Mouse (Mus musculus) midbrain, postnatal 0 days (tissue): ENCODE measurements around the gene Nde1. TPM values are rescaled to one million over a fixed set of nuclear protein-coding genes. Genes with fewer than 3 reads are reported as not detected.

Experiments used
- ATAC-seq: fragments of 200-750 bp; cut with Nextera tagmentation; 2 replicates; pipeline ENCODE4 v1.8.0; 2017; ENCODE audit warnings: moderate number of reproducible peaks, mild to moderate bottlenecking, moderate TSS enrichment, moderate library complexity; ENCODE audit not compliant: low FRiP score
- DNase-seq: peaks from one replicate; pipeline ENCODE4 v3.0.0-alpha.2; 2015; ENCODE audit warnings: low spot score
- H3K27ac ChIP-seq: fragments of 300-500 bp; sonication (generic); 2 replicates; pipeline ENCODE4 v1.5.1; 2014; ENCODE audit warnings: low read depth, mild to moderate bottlenecking, low read length, mixed read lengths
- H3K27me3 ChIP-seq: fragments of 300-500 bp; sonication (generic); 2 replicates; pipeline ENCODE4 v1.6.1; 2014; ENCODE audit warnings: low read length, control low read depth, mixed read lengths; ENCODE audit not compliant: insufficient read depth
- H3K36me3 ChIP-seq: fragments of 300-500 bp; sonication (generic); 2 replicates; pipeline ENCODE4 v1.6.1; 2014; ENCODE audit warnings: low read length, control low read depth, mixed read lengths; ENCODE audit not compliant: insufficient read depth
- H3K4me1 ChIP-seq: fragments of 300-500 bp; sonication (generic); 2 replicates; pipeline ENCODE4 v1.6.1; 2014; ENCODE audit warnings: mild to moderate bottlenecking, control low read depth, antibody characterized with exemption, low read length, mixed read lengths; ENCODE audit not compliant: insufficient read depth
- H3K4me2 ChIP-seq: fragments of 300-500 bp; sonication (generic); 2 replicates; pipeline ENCODE4 v1.6.1; 2014; ENCODE audit warnings: low read depth, mild to moderate bottlenecking, low read length, mixed read lengths; ENCODE audit not compliant: poor library complexity, severe bottlenecking
- H3K4me3 ChIP-seq: fragments of 300-500 bp; sonication (generic); 2 replicates; pipeline ENCODE4 v1.5.1; 2014; ENCODE audit warnings: low read depth, mild to moderate bottlenecking, low read length, moderate library complexity
- H3K9ac ChIP-seq: fragments of 300-500 bp; sonication (generic); replicated peaks from 2 replicates; pipeline ENCODE4 v1.6.1; 2014; ENCODE audit warnings: mild to moderate bottlenecking, low read length, moderate library complexity, mixed read lengths; ENCODE audit not compliant: poor library complexity, severe bottlenecking
- H3K9me3 ChIP-seq: fragments of 300-500 bp; sonication (generic); 2 replicates; pipeline ENCODE4 v1.6.1; 2016; ENCODE audit warnings: low read length, control low read depth
- CTCF ChIP-seq: IDR thresholded peaks from 2 replicates; pipeline ENCODE4 v1.5.1; 2016; ENCODE audit warnings: antibody characterized with exemption, mild to moderate bottlenecking
- WGBS: fragments of 180-500 bp; shearing (Covaris S2); extraction: QIAGEN DNeasy Blood & Tissue Kit; methylation state at CpG from one replicate; pipeline ENCODE4 v1.1.7; 2014; 5-methylcytosine and 5-hydroxymethylcytosine counted together
- polyA plus RNA-seq: library from polyadenylated mRNA; unstranded; fragments of >200 nt; fragmentation: Nextera tagmentation; extraction: Ambion mirVana; gene quantifications from 2 replicates; pipeline ENCODE4 v1.2.1, GENCODE M21; 2015
- total RNA-seq: library from RNA; depleted of rRNA; stranded (reverse); fragments of >200 nt; gene quantifications from 2 replicates; pipeline ENCODE4 v1.2.3, GENCODE M21; 2014

The Nde1 gene
- total and polyA plus RNA-seq, 2 experiments from 2014 or later, result 10.7 to 14.6 TPM

GRCm38 (mm10) chr16:14124709-14125108 is 38.4 kb upstream of the Nde1 start:
- Histone ChIP-seq H3K9ac (no peak overlapping the region), H3K4me3 (no peak overlapping the region), H3K36me3 (peaks cover 55% of the 10 kb centered on the region), H3K27ac (no peak overlapping the region), H3K4me2 (no peak overlapping the region), H3K4me1 (no peaks in the 10 kb centered on the region), H3K9me3 (no peaks in the 10 kb centered on the region), H3K27me3 (no peaks in the 10 kb centered on the region)
- ATAC-seq (no peak), DNase-seq (no peak)
- WGBS, result 98% methylated on average over 7 of the region's 7 CpGs
- no peak for TF ChIP-seq CTCF

GRCm38 (mm10) chr16:14125253-14125652 is 37.8 kb upstream of the Nde1 start:
- no peak for TF ChIP-seq CTCF
- H3K9me3 ChIP-seq, result no peaks in the 10 kb centered on the region
- WGBS, result 94% methylated on average over 1 of the region's 1 CpGs
- no peaks in the 10 kb centered on the region for H3K27me3 ChIP-seq
- ATAC-seq (no peak), DNase-seq (no peak)
- H3K4me2 ChIP-seq, result no peak overlapping the region
- H3K4me1 ChIP-seq, result no peaks in the 10 kb centered on the region
- peaks cover 58% of the 10 kb centered on the region for H3K36me3 ChIP-seq
- H3K9ac ChIP-seq, result no peak overlapping the region
- H3K4me3 ChIP-seq, result no peak overlapping the region
- H3K27ac ChIP-seq, result no peak overlapping the region

- no peak overlapping the region for H3K4me3 ChIP-seq
- H3K27ac ChIP-seq, result no peak overlapping the region
- TF ChIP-seq CTCF, result no peak
- DNase-seq (no peak), ATAC-seq (no peak)
- no peak overlapping the region for H3K4me2 ChIP-seq
- no peaks in the 10 kb centered on the region for H3K4me1 ChIP-seq
- no peaks in the 10 kb centered on the region for H3K27me3 ChIP-seq
- H3K9ac ChIP-seq, result no peak overlapping the region
- no peaks in the 10 kb centered on the region for H3K9me3 ChIP-seq
- H3K36me3 ChIP-seq, result peaks cover 65% of the 10 kb centered on the region
These were observed 34.1 kb upstream of the Nde1 start for GRCm38 (mm10) chr16:14128977-14129376.

GRCm38 (mm10) chr16:14130796-14131195 is 32.3 kb upstream of the Nde1 start:
- ATAC-seq (no peak), DNase-seq (no peak)
- Histone ChIP-seq H3K9me3 (no peaks in the 10 kb centered on the region), H3K27me3 (no peaks in the 10 kb centered on the region), H3K9ac (no peak overlapping the region), H3K4me2 (no peak overlapping the region), H3K27ac (no peak overlapping the region), H3K4me1 (no peaks in the 10 kb centered on the region), H3K36me3 (peaks cover 57% of the 10 kb centered on the region), H3K4me3 (no peak overlapping the region)
- WGBS, result 95% methylated on average over 7 of the region's 7 CpGs
- TF ChIP-seq CTCF, result no peak

- Histone ChIP-seq H3K36me3 (peaks cover 60% of the 10 kb centered on the region), H3K27ac (no peak overlapping the region), H3K4me1 (no peaks in the 10 kb centered on the region), H3K4me3 (no peak overlapping the region), H3K9me3 (no peaks in the 10 kb centered on the region), H3K9ac (no peak overlapping the region), H3K4me2 (no peak overlapping the region), H3K27me3 (no peaks in the 10 kb centered on the region)
- 86% methylated on average over 3 of the region's 3 CpGs for WGBS
- peak; percentile 49 for TF ChIP-seq CTCF
- no peak for ATAC-seq
- peak; percentile 7 for DNase-seq
These were observed 31.7 kb upstream of the Nde1 start for GRCm38 (mm10) chr16:14131376-14131775.

GRCm38 (mm10) chr16:14131838-14132237 is 31.2 kb upstream of the Nde1 start:
- H3K4me1 ChIP-seq, result no peaks in the 10 kb centered on the region
- H3K4me3 ChIP-seq, result no peak overlapping the region
- ATAC-seq (no peak), DNase-seq (no peak)
- H3K27ac ChIP-seq, result no peak overlapping the region
- H3K9me3 ChIP-seq, result no peaks in the 10 kb centered on the region
- H3K36me3 ChIP-seq, result peaks cover 64% of the 10 kb centered on the region
- no peak overlapping the region for H3K4me2 ChIP-seq
- no peak for TF ChIP-seq CTCF
- no peak overlapping the region for H3K9ac ChIP-seq
- H3K27me3 ChIP-seq, result no peaks in the 10 kb centered on the region
- 92% methylated on average over 5 of the region's 5 CpGs for WGBS

GRCm38 (mm10) chr16:14135014-14135413 is 28.1 kb upstream of the Nde1 start:
- H3K27ac ChIP-seq, result no peak overlapping the region
- WGBS, result 93% methylated on average over 2 of the region's 2 CpGs
- DNase-seq (no peak), ATAC-seq (no peak)
- H3K4me2 ChIP-seq, result no peak overlapping the region
- no peak overlapping the region for H3K4me3 ChIP-seq
- no peak for TF ChIP-seq CTCF
- H3K9ac ChIP-seq, result no peak overlapping the region
- H3K9me3 ChIP-seq, result no peaks in the 10 kb centered on the region
- H3K36me3 ChIP-seq, result peaks cover 57% of the 10 kb centered on the region
- H3K27me3 ChIP-seq, result no peaks in the 10 kb centered on the region
- H3K4me1 ChIP-seq, result no peaks in the 10 kb centered on the region
